Comparison of ENCODE assay signal across 17 mouse cellular contexts in genomic region chr13:13564541-13564940, GRCm38 (mm10). TPM values are rescaled to one million over a fixed set of nuclear protein-coding genes. Genes with fewer than 3 reads are reported as not detected.
DNase-seq lines count a peak whose midpoint lies in the region; ATAC-seq lines count a peak whose summit lies in the region.
"Had no signal": no experiment of that assay in that cellular context is flagged by ENCODE, and none has a peak within 500 bp of the region (broad histone marks: within the 10 kb centered on the region; RNA-seq: fewer than 3 reads in every experiment).

No protein-coding gene starts in this region.

- no peak overlapping the region for H3K9ac ChIP-seq in forebrain, embryonic 11.5 days (ENCODE audit: low read length)
- H3K9ac ChIP-seq: hindbrain, embryonic 14.5 days; limb, embryonic 12.5 days; liver, postnatal 0 days; neural tube, embryonic 12.5 days had no signal

- H3K4me3 ChIP-seq in forebrain, embryonic 11.5 days (ENCODE audit: low read depth, low read length) = no peak overlapping the region
- H3K4me3 ChIP-seq: heart, embryonic 10.5 days; limb, embryonic 12.5 days; midbrain, embryonic 10.5 days; neural tube, embryonic 12.5 days had no signal

- no peaks in the 10 kb centered on the region for H3K36me3 ChIP-seq in forebrain, embryonic 11.5 days (ENCODE audit: control insufficient read depth, insufficient read depth, low read length)
- H3K36me3 ChIP-seq: heart, embryonic 10.5 days; limb, embryonic 12.5 days; midbrain, embryonic 10.5 days; neural tube, embryonic 12.5 days had no signal

- ATAC-seq in megakaryocyte progenitor cell, adult 5-6 weeks (replicated peaks; ENCODE audit: poor library complexity) = peak; percentile 69
- no peak for ATAC-seq in forebrain, embryonic 11.5 days (replicated peaks; ENCODE audit: low FRiP score)
- ATAC-seq: liver, postnatal 0 days had no signal

- H3K4me1 ChIP-seq in forebrain, embryonic 11.5 days (replicated peaks; ENCODE audit: control insufficient read depth, insufficient read depth, low read length) = no peaks in the 10 kb centered on the region
- H3K4me1 ChIP-seq: limb, embryonic 12.5 days; midbrain, embryonic 10.5 days; neural tube, embryonic 12.5 days had no signal

- WGBS in forebrain, embryonic 11.5 days = 71% methylated on average over 4 of the region's 4 CpGs

- peak; percentile 24 for DNase-seq in adrenal gland, postnatal 14 days
- no peak for DNase-seq in adrenal gland, adult 2 months
- DNase-seq in spleen, adult 12 weeks (ENCODE audit: low spot score) = peak; percentile 6
- DNase-seq in spleen, postnatal 14 days (ENCODE audit: low spot score in 2 of 2) = no peak
- peak; percentile 82 for DNase-seq in thymus, postnatal 25 days
- DNase-seq in forebrain, embryonic 11.5 days (ENCODE audit: low spot score) = no peak
- DNase-seq in kidney, postnatal 36 days = no peak
- DNase-seq: cerebellum, adult 2 months; kidney, adult 9 months; liver, postnatal 0 days; retina, postnatal 1 day had no signal

- H3K27me3 ChIP-seq in forebrain, embryonic 11.5 days (ENCODE audit: control insufficient read depth, insufficient read depth, low read length) = no peaks in the 10 kb centered on the region
- H3K27me3 ChIP-seq: limb, embryonic 12.5 days; neural tube, embryonic 12.5 days had no signal

- H3K9me3 ChIP-seq in forebrain, embryonic 11.5 days (ENCODE audit: control insufficient read depth, low read length) = no peaks in the 10 kb centered on the region
- H3K9me3 ChIP-seq: heart, embryonic 10.5 days; limb, embryonic 12.5 days; midbrain, embryonic 10.5 days; neural tube, embryonic 12.5 days had no signal

- H3K4me2 ChIP-seq in forebrain, embryonic 11.5 days (ENCODE audit: low read depth, low read length, severe bottlenecking) = no peak overlapping the region
- H3K4me2 ChIP-seq: hindbrain, embryonic 14.5 days; limb, embryonic 12.5 days; neural tube, embryonic 12.5 days had no signal

- no peak overlapping the region for H3K27ac ChIP-seq in forebrain, embryonic 11.5 days (ENCODE audit: low read depth, low read length)
- H3K27ac ChIP-seq: heart, embryonic 10.5 days; hindbrain, embryonic 14.5 days; limb, embryonic 12.5 days; midbrain, embryonic 10.5 days; neural tube, embryonic 12.5 days had no signal

RNA-seq across cellular contexts. Expression of gene Lyst, which starts 25.7 kb away (rescaled TPM):
- 25.2 and 29.1 TPM in 2 replicates for total RNA-seq in adrenal gland, postnatal 14 days (2021)
- 10 to 100 TPM; 27.8 to 31.4 TPM for total RNA-seq in adrenal gland, adult 2 months (2021)
- 1.2 TPM in 2 replicates for polyA plus RNA-seq in adrenal gland, adult 2 months (2012; rRNA removed)
- 55.4 and 68.7 TPM in 2 replicates for total RNA-seq in megakaryocyte progenitor cell, adult 5-6 weeks (2015)
- total RNA-seq in megakaryocyte progenitor cell, adult 5-6 weeks (2017) = 48.7 and 55.6 TPM in 2 replicates
- polyA plus RNA-seq in forebrain, embryonic 11.5 days (2014; fragmentation: Nextera tagmentation; extraction: Ambion mirVana) = 3.5 and 4.4 TPM in 2 replicates

Comparison
In these comparisons a context has a peak if more than half of its experiments do, and no peak if none do; other contexts are left out.
1. DNase-seq: peak in adrenal gland, postnatal 14 days (single experiment), spleen, adult 12 weeks (single experiment) and thymus, postnatal 25 days (single experiment); none in adrenal gland, adult 2 months (single experiment), spleen, postnatal 14 days (0 of 2), forebrain, embryonic 11.5 days (single experiment) and kidney, postnatal 36 days (0 of 2).